Mouse (Mus musculus): ENCODE measurements around the gene Inf2. TPM values are rescaled to one million over a fixed set of nuclear protein-coding genes. Genes with fewer than 3 reads are reported as not detected.

The Inf2 gene
- total RNA-seq, 2 experiments from 2014 or later = 7.7 to 11.0 TPM

DNA sequence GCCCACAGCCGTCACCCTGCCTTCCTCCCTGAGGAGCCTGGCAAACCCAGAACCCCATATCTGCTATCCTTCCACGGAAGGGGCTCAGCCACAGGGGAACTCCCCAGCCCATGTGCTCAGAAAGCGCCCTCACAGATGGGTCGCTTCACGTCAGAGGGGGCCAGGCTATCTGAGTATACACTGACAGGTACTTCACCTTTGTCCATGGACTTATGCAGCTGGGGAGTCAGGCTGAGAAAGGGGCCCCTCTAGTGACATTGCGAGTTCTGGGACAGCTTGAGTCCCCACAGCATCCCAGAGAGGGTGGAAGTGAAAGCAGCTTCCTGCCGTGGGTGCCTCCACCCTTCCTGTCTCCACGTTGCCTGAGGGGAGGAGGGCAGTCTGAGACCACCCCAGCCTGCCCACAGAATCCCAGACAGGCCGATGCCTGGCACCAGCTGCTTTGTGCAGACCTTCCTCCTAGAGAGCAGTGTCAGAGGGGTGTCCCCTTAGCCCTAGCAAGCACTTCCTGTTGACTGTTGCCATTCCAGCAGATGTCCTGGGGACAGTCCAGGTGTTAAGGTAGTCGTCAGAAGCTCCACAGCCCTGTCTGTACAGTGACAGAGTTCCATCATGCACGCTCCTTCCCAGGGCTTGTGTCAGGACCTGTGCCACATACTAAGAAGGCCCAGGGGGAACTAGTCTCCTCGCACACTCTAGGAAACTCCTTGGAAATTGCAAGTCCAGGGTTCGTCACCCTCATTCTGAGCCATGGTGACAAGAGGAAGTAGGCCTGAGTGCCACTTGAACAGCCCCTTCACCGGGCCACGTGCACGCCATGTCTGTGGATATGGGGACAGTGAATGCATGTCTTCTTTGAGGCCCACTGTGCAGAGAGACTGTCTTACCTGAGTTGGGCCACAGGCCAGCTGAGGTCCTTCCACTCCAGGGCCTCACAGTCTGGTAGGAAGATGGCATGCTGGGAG, 5.6 kb downstream of the Inf2 start:
- no peak for DNase-seq (ENCODE audit: low spot score)

DNA sequence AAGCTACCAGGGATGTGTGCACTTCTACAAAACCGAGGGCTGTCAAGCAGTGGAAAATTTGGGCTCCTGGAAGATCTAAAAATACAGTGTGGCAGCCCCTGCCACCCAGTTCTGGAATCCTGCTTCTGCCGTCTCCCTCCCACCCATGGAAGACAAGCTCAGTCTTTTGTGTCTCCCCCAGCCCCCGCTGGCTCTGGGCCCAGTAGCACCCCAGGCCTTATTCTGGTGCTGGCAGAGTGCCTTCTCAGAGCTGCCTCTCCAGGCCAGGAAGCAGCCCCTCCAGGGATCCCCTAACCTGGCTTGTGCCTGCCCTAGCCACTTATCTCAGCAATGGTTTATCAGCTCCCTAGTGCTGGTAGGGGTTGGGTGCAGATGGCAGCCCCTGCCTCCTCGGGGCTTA, 6.4 kb downstream of the Inf2 start:
- DNase-seq (ENCODE audit: low spot score) = no peak

- peak; percentile 64 for DNase-seq (ENCODE audit: low spot score)
Measured at GRCm38 (mm10) chr12:112595626-112596025, 7.0 kb downstream of the Inf2 start.

- DNase-seq (ENCODE audit: low spot score) = no peak
Measured at GRCm38 (mm10) chr12:112596454-112596853, 7.9 kb downstream of the Inf2 start.

DNA sequence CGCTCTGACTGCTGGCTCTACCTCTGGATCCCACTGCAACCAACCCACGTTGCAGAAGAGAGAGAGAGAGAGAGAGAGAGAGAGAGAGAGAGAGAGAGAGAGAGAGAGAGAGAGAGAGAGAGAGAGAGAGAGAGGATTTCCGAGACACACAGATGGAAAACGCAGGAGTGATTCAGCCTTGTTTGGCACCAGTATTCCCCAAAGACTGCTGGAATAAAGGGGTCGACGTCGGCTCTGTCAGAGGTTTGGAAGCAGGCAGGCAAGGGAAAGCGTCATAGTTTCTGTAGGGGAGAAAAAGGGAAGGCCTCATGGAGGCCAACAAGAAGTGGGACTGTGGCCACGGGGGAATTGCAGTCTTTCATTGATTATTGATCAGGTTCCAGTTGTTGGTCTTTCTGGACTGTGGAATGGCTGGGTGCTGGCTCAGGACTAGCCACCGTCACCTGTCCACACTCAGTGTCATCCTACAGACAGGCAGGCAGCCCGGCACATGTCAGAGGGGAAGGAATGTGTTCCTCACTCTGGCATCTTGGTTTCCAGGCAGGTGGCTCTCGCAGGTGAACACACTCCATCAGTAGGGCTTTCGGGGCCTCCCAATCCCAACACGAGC, 8.4 kb downstream of the Inf2 start:
- DNase-seq (ENCODE audit: low spot score) = no peak

- DNase-seq (ENCODE audit: low spot score) = no peak
Measured at GRCm38 (mm10) chr12:112597618-112598017, 9.0 kb downstream of the Inf2 start.

GRCm38 (mm10) chr12:112599198-112599597, 10.6 kb downstream of the Inf2 start:
- DNase-seq (ENCODE audit: low spot score) = no peak

GRCm38 (mm10) chr12:112599942-112600611, 11.5 kb downstream of the Inf2 start:
- no peak for DNase-seq (ENCODE audit: low spot score)

DNA sequence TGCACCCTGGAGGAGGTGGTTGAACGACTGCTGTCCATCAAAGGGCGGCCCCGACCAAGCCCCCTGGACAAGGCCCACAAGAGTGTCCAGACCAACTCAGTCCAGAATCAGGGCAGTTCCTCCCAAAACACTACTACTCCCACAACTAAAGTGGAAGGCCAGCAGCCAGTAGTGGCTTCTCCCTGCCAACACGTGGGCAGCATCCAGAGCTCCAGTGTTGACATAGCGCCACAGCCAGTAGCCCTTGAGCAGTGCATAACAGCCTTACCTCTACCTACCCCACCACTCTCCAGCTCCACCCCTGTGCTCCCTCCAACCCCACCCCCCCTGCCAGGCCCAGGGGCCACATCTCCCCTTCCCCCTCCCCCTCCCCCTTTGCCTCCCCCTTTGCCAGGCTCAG, 15.4 kb downstream of the Inf2 start:
- no peak for DNase-seq (ENCODE audit: low spot score)

DNA sequence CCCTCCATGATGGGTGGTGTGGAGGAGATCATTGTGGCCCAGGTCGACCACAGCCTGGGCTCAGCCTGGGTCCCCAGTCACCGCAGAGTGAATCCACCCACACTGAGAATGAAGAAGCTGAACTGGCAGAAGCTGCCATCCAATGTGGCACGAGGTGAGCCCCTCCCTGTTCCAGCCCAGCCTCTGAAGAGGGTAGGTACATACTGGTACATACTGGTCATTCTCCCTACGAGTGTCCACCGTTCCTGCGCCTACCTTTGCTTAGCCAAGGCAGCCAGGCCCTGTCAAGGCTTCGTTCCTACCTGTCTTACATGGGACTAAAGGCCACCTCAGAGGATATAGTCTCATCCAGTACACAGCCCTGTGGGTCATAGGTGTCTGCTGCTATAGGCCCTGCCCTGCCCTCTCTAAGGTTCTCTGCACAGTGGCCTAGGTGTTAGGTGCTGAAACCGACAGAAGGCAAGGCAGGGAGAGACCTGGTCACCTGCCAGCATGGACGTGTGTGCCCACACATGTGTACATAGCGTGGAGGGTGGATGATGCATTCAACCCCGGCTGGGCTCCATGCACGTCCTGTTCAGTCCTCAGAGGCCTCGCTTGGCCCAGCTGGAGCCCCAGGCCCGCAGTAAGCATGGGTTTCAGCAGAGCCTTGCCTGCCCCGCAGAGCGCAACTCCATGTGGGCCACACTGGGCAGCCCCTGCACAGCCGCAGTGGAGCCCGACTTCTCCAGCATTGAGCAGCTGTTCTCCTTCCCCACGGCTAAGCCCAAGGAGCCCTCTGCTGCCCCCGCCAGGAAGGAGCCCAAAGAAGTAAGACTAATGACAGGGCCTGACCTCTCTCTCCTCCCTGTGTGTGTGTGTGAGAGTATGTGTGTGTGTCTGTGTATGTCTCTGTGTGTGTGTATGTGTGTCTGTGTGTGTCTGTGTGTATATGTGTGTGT, 16.4 kb downstream of the Inf2 start:
- DNase-seq (ENCODE audit: low spot score) = no peak

GRCm38 (mm10) chr12:112605766-112606165, 17.2 kb downstream of the Inf2 start:
- peak; percentile 77 for DNase-seq (ENCODE audit: low spot score)

DNA sequence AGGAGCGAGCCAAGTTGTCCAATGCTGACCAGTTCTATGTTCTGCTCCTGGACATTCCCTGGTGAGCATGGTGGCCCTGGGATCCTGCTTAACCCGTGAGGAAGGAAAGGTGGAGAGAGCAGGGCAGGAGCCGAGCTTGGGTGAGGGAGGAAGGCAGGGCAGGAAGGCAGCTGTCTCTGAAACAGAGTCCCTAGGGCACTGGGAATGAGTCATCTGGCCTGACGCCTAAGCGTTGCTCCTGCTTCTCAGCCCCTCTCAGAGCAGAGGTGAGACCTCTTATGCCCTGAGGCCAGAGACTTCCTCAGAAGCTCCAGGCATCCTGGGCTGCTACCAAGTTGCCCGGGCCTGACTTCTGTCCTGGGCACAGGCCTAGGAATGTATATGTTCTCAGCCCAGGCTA, 18.4 kb downstream of the Inf2 start:
- no peak for DNase-seq (ENCODE audit: low spot score)

DNA sequence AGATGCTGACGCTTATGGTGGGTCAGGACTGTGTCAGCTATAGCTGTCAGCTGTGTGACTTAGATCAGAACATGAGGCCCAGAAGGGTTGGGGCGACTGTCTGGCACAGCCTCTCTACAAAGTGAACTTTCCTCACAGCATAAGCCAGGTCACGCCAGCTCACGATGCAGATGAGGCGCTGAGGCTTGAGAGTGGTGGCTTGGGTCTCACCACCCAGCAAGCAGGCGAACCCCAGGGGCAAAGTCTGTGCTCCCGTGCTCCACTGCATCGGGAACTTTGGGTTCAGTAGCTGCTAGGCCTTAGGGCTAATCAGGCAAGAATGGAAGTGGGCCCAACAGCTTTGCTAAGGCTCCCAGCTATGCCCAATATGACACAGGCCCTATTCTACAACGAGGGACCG, 20.4 kb downstream of the Inf2 start:
- no peak for DNase-seq (ENCODE audit: low spot score)

DNA sequence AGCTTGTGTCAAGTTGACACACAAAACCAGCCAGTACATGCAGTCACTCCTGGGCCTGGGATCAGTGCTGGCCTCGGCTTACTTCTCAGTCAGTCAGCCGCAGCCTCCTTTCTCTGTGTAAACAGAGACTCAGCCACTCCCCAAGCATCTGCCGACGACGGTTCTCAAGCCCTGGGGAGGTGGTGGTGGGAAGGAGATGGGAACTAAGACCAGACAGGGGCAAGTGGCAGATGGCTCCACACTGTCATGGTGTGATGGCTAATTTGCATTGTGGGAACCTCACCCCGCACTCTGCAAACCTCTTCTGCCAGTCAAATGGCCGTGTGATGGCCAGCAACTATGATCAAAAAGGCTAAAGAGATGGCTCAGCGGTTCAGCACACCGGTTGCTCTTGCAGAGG, 28.1 kb downstream of the Inf2 start:
- DNase-seq (ENCODE audit: low spot score) = no peak

GRCm38 (mm10) chr12:112617184-112617583, 28.6 kb downstream of the Inf2 start:
- no peak for DNase-seq (ENCODE audit: low spot score)

- DNase-seq (ENCODE audit: low spot score) = peak; percentile 87
Measured at GRCm38 (mm10) chr12:112617898-112618380, 29.4 kb downstream of the Inf2 start.

- peak; percentile 86 for DNase-seq (ENCODE audit: low spot score)
Measured at GRCm38 (mm10) chr12:112618981-112619685, 30.5 kb downstream of the Inf2 start.

- peak; percentile 74 for DNase-seq (ENCODE audit: low spot score)
Measured at GRCm38 (mm10) chr12:112619686-112620353, 31.2 kb downstream of the Inf2 start, which contains the start of gene Adssl1. Gene Adssl1 (plus strand): TSS chr12:112620045.

DNA sequence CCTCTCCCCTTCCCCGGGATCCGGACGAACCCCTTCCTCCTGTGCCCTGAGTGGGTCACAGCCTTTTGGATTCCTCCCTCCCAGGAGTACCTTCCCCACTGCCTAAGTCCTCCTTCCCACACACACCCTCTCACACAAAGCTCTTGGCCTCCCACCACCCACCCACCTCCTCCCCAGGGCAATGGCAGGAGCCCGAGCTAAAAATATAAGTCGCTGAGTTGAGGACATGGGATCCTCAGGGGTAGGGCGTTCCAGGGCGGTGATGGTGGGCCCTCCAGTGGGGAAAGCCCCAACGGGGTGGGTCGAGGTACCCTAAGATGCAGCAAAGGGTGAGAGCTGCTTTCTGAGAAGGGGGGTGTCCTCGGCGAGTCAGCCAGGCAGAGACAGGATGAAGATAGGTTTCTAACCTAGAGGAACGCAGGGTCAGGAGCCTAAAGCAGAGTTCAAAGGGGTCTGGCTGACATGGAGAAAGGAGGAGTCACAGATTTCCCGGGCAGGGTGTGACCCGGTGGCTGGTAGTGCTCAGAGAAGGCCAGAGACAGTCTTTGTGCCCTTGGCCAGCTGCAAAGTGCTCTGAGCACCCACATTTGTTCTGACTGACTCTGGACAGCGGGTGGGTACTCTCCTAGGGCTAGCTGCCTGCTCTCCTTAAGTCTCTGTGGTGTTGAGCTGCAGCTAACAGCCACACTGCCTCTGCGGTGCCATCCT, 31.9 kb downstream of the Inf2 start:
- peak; percentile 73 for DNase-seq (ENCODE audit: low spot score)
